Mouse (Mus musculus) adrenal gland, adult 2 months (tissue): ENCODE data around the gene Bace2. TPM values are rescaled to one million over a fixed set of nuclear protein-coding genes. Genes with fewer than 3 reads are reported as not detected.
A peak's percentile ranks its signal among the peaks of the same experiment; 100 is the strongest.

Experiments
- DNase-seq: peaks from one replicate; pipeline ENCODE4 v3.0.0; 2021
- long read RNA-seq: library from polyadenylated mRNA; stranded (forward); transcript quantifications from one replicate; pipeline ENCODE4 v2.0.0, GENCODE M21; 2021
- polyA plus RNA-seq: library from polyadenylated mRNA; depleted of rRNA; stranded (reverse); fragments of >200 nt; gene quantifications from 2 replicates; pipeline ENCODE4 v1.2.3, GENCODE M21; 2012; rRNA removed
- total RNA-seq, 2 experiments: library from RNA; stranded (reverse); gene quantifications; 2 replicates each; pipeline ENCODE4 v1.2.3; 2021

Gene Bace2
- 10 to 100 TPM; 13.4 to 26.0 TPM for total RNA-seq
- polyA plus RNA-seq: 3.5 and 4.6 TPM in 2 replicates
- long read RNA-seq, full-length matches to known transcripts: 13 of 17 reads
- long read RNA-seq, partial matches to known transcripts: 0 of 17 reads
- long read RNA-seq, other reads (novel, unspliced or antisense): 4 of 17 reads

GRCm38 (mm10) chr16:97356499-97357187 lies at the start of gene Bace2:
Gene Bace2, plus strand, starts transcription at chr16:97356742.
- peak; percentile 86 for DNase-seq

GRCm38 (mm10) chr16:97307594-97307993 lies 48.9 kb upstream of the Bace2 start:
- no peak for DNase-seq

- no peak for DNase-seq
These were observed 46.6 kb upstream of the Bace2 start for GRCm38 (mm10) chr16:97309796-97310569.

- DNase-seq: peak; percentile 59
These were observed 46.0 kb upstream of the Bace2 start for GRCm38 (mm10) chr16:97310570-97310846.

GRCm38 (mm10) chr16:97312960-97313686 lies 43.4 kb upstream of the Bace2 start:
- peak; percentile 70 for DNase-seq

GRCm38 (mm10) chr16:97321576-97321975 lies 35.0 kb upstream of the Bace2 start:
- no peak for DNase-seq

GRCm38 (mm10) chr16:97322604-97323003 lies 33.9 kb upstream of the Bace2 start:
- DNase-seq: no peak

- no peak for DNase-seq
These were observed 30.6 kb upstream of the Bace2 start for GRCm38 (mm10) chr16:97325975-97326374.

- DNase-seq: no peak
These were observed 27.9 kb upstream of the Bace2 start for GRCm38 (mm10) chr16:97328602-97329001.

GRCm38 (mm10) chr16:97353013-97353412 lies 3.5 kb upstream of the Bace2 start:
- no peak for DNase-seq

GRCm38 (mm10) chr16:97354632-97355031 lies 1.9 kb upstream of the Bace2 start:
- no peak for DNase-seq

GRCm38 (mm10) chr16:97357188-97357821 lies 763 bp downstream of the Bace2 start:
- peak; percentile 55 for DNase-seq

GRCm38 (mm10) chr16:97362231-97362888 lies 5.8 kb downstream of the Bace2 start:
- no peak for DNase-seq

- DNase-seq: no peak
These were observed 9.6 kb downstream of the Bace2 start for GRCm38 (mm10) chr16:97366141-97366540.

GRCm38 (mm10) chr16:97370258-97370657 lies 13.7 kb downstream of the Bace2 start:
- DNase-seq: peak; percentile 11

GRCm38 (mm10) chr16:97387955-97388354 lies 31.4 kb downstream of the Bace2 start:
- DNase-seq: no peak

- no peak for DNase-seq
These were observed 34.7 kb downstream of the Bace2 start for GRCm38 (mm10) chr16:97391289-97391688.

GRCm38 (mm10) chr16:97391701-97392384 lies 35.3 kb downstream of the Bace2 start:
- DNase-seq: no peak

GRCm38 (mm10) chr16:97396436-97396835 lies 39.9 kb downstream of the Bace2 start:
- DNase-seq: no peak

GRCm38 (mm10) chr16:97397945-97398531 lies 41.5 kb downstream of the Bace2 start:
- DNase-seq: no peak

- DNase-seq: no peak
These were observed 43.4 kb downstream of the Bace2 start for GRCm38 (mm10) chr16:97399991-97400390.
